Comparison of ENCODE assay signal across 8 mouse cellular contexts in genomic region chr4:70621431-70621837, GRCm38 (mm10).
DNase-seq lines count a peak whose midpoint lies in the region; ATAC-seq and TF ChIP-seq lines count a peak whose summit lies in the region.
"Had no signal": no experiment of that assay in that cellular context is flagged by ENCODE, and none has a peak within 500 bp of the region (broad histone marks: within the 10 kb centered on the region; RNA-seq: fewer than 3 reads in every experiment).

No protein-coding gene starts in this region.

- no peak overlapping the region for H3K4me3 ChIP-seq in liver, embryonic 14.5 days (ENCODE audit: insufficient read depth in 1 of 2, low read depth in 2 of 2, low read length in 2 of 2)
- H3K4me3 ChIP-seq: embryonic facial prominence, embryonic 12.5 days had no signal

- no peak for TF ChIP-seq EP300 in liver, embryonic 14.5 days (IDR thresholded peaks at IDR 0.05; ENCODE audit: low read depth)

- H3K4me1 ChIP-seq in liver, embryonic 14.5 days (replicated peaks; ENCODE audit: control insufficient read depth in 2 of 2, insufficient read depth in 2 of 2, low read length in 1 of 2), result no peaks in the 10 kb centered on the region
- H3K4me1 ChIP-seq: embryonic facial prominence, embryonic 12.5 days had no signal

- no peaks in the 10 kb centered on the region for H3K27me3 ChIP-seq in liver, embryonic 14.5 days (ENCODE audit: control insufficient read depth, insufficient read depth, low read length)
- H3K27me3 ChIP-seq: embryonic facial prominence, embryonic 12.5 days had no signal

- H3K9me3 ChIP-seq in liver, embryonic 14.5 days (ENCODE audit: control insufficient read depth, low read length), result no peaks in the 10 kb centered on the region
- H3K9me3 ChIP-seq: embryonic facial prominence, embryonic 12.5 days had no signal

- DNase-seq in liver, embryonic 14.5 days (ENCODE audit: low read depth in 3 of 3, low spot score in 3 of 3), result no peak
- no peak for DNase-seq in liver
- DNase-seq in adipocyte (ENCODE audit: low spot score), result peak; percentile 86
- peak; percentile 8 for DNase-seq in forelimb bud, embryonic 11.5 days (ENCODE audit: low read depth, low spot score)
- peak; percentile 35 for DNase-seq in naive thymus-derived CD4-positive, alpha-beta T cell, adult 2 months (ENCODE audit: low read depth)
- no peak for DNase-seq in frontal cortex, postnatal 25 days (ENCODE audit: low spot score in 2 of 2)
- DNase-seq in thymus, postnatal 4 days, result no peak

- TF ChIP-seq CTCF in liver, embryonic 14.5 days (IDR thresholded peaks at IDR 0.05; ENCODE audit: low read depth), result peak; percentile 7; the same call in 1 of the 2 replicates

- ATAC-seq in liver, embryonic 14.5 days (ENCODE audit: insufficient read depth), result no peak

- H3K9ac ChIP-seq in liver, embryonic 14.5 days (replicated peaks), result no peak overlapping the region
- H3K9ac ChIP-seq: embryonic facial prominence, embryonic 12.5 days had no signal

- no peaks in the 10 kb centered on the region for H3K36me3 ChIP-seq in liver, embryonic 14.5 days (replicated peaks; ENCODE audit: control insufficient read depth, insufficient read depth, low read depth)
- H3K36me3 ChIP-seq: embryonic facial prominence, embryonic 12.5 days had no signal

- H3K27ac ChIP-seq in liver, embryonic 14.5 days, result no peak overlapping the region
- H3K27ac ChIP-seq: embryonic facial prominence, embryonic 12.5 days had no signal

- WGBS in liver, embryonic 14.5 days (ENCODE audit: insufficient replicate concordance), result 30% methylated on average over 2 of the region's 2 CpGs

- H3K4me2 ChIP-seq in liver, embryonic 14.5 days (ENCODE audit: low read depth), result no peak overlapping the region
- H3K4me2 ChIP-seq: embryonic facial prominence, embryonic 12.5 days had no signal

Comparison
In these comparisons a context has a peak if more than half of its experiments do, and no peak if none do; other contexts are left out.
1. DNase-seq: peak in adipocyte (single experiment), forelimb bud, embryonic 11.5 days (single experiment) and naive thymus-derived CD4-positive, alpha-beta T cell, adult 2 months (single experiment); none in liver, embryonic 14.5 days (0 of 3), liver (single experiment), frontal cortex, postnatal 25 days (0 of 2) and thymus, postnatal 4 days (single experiment).